Mouse (Mus musculus): ENCODE results near the gene Chrne. TPM values are rescaled to one million over a fixed set of nuclear protein-coding genes. Genes with fewer than 3 reads are reported as not detected.
A peak's percentile ranks its signal among the peaks of the same experiment; 100 is the strongest.

Chrne gene
- polyA plus RNA-seq, 1 experiment from 2014 or later = not detected

GRCm38 (mm10) chr11:70639976-70640375 is 21.0 kb upstream of the Chrne start:
- Histone ChIP-seq H3K36me3 (peaks cover 23% of the 10 kb centered on the region), H3K27me3 (no peaks in the 10 kb centered on the region), H3K4me2 (no peak overlapping the region), H3K27ac (no peak overlapping the region), H3K4me1 (no peaks in the 10 kb centered on the region), H3K9me3 (no peaks in the 10 kb centered on the region), H3K9ac (no peak overlapping the region), H3K4me3 (no peak overlapping the region)
- WGBS = 82% methylated on average over 8 of the region's 8 CpGs
- no peak for ATAC-seq (ENCODE audit: insufficient number of reproducible peaks, low FRiP score, low TSS enrichment, low read depth)

GRCm38 (mm10) chr11:70638714-70639278 is 19.8 kb upstream of the Chrne start, which contains the start of gene Gp1ba:
Gene Gp1ba (plus strand): TSS chr11:70639122.
- H3K9me3 ChIP-seq = no peaks in the 10 kb centered on the region
- H3K27ac ChIP-seq = no peak within 1 kb of the TSS
- ATAC-seq (ENCODE audit: insufficient number of reproducible peaks, low FRiP score, low TSS enrichment, low read depth) = no peak
- H3K4me3 ChIP-seq = no peak within 1 kb of the TSS
- H3K4me2 ChIP-seq = no peak within 1 kb of the TSS
- H3K9ac ChIP-seq = no peak within 1 kb of the TSS
- H3K4me1 ChIP-seq = no peaks in the 10 kb centered on the region
- no peaks in the 10 kb centered on the region for H3K27me3 ChIP-seq
- WGBS = 48% methylated on average over 5 of the region's 5 CpGs
- peaks cover 11% of the 10 kb centered on the region for H3K36me3 ChIP-seq

- H3K27me3 ChIP-seq = no peaks in the 10 kb centered on the region
- H3K9me3 ChIP-seq = no peaks in the 10 kb centered on the region
- WGBS = 84% methylated on average over 1 of the region's 1 CpGs
- H3K4me3 ChIP-seq = no peak overlapping the region
- no peak overlapping the region for H3K4me2 ChIP-seq
- ATAC-seq (ENCODE audit: insufficient number of reproducible peaks, low FRiP score, low TSS enrichment, low read depth) = no peak
- peaks cover 6% of the 10 kb centered on the region for H3K36me3 ChIP-seq
- no peak overlapping the region for H3K9ac ChIP-seq
- H3K4me1 ChIP-seq = no peaks in the 10 kb centered on the region
- H3K27ac ChIP-seq = no peak overlapping the region
These were observed 19.3 kb upstream of the Chrne start for GRCm38 (mm10) chr11:70638293-70638692.

DNA sequence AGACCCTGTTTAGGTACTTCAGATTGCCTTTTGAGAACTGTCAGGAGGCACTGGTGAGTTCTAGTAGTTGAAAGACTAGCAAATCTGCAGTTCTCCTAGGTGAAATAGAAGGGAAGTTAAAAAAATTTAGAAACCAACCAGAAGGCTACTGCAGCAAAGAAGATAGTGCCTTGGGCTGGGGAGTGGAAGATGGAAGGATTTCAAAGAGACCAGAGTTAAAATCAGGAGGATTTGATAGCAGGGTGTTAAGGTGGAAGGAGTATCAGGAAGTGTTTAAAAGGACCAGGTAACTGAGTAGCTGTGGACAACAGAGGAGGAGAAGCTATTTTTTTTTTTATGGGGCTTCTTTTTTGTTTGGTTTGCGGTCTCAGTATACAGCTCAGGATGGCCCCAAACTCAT is 18.7 kb upstream of the Chrne start:
- no peak overlapping the region for H3K27ac ChIP-seq
- H3K9ac ChIP-seq = no peak overlapping the region
- WGBS = 96% methylated on average over 1 of the region's 1 CpGs
- H3K4me3 ChIP-seq = no peak overlapping the region
- no peaks in the 10 kb centered on the region for H3K27me3 ChIP-seq
- ATAC-seq (ENCODE audit: insufficient number of reproducible peaks, low FRiP score, low TSS enrichment, low read depth) = no peak
- no peaks in the 10 kb centered on the region for H3K9me3 ChIP-seq
- H3K4me2 ChIP-seq = no peak overlapping the region
- H3K4me1 ChIP-seq = no peaks in the 10 kb centered on the region
- peaks cover under 1% of the 10 kb centered on the region; the same call in 1 of the 2 replicates for H3K36me3 ChIP-seq

DNA sequence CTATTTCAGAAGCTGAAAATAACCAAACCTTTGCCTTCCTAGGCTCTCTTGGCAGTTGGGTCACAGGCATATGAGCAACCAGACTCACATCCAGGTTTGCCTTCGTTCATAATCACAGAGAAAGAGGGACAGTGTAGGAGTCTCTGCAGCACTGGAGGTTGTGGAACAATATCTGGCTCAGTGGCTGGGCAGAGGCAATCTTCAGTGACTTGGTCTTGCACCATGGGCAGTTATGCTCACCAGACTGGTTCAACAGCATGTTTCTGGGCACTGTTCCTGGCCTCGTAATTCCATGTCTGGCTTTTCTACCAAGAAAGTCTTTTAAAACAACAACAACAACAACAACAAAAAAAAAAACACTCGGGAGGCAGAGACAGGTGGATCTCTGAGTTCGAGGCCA is 16.6 kb upstream of the Chrne start:
- H3K36me3 ChIP-seq = no peaks in the 10 kb centered on the region
- H3K27me3 ChIP-seq = no peaks in the 10 kb centered on the region
- no peak overlapping the region for H3K4me3 ChIP-seq
- H3K9me3 ChIP-seq = no peaks in the 10 kb centered on the region
- H3K27ac ChIP-seq = no peak overlapping the region
- WGBS = 78% methylated on average over 4 of the region's 4 CpGs
- no peaks in the 10 kb centered on the region for H3K4me1 ChIP-seq
- H3K9ac ChIP-seq = no peak overlapping the region
- no peak overlapping the region for H3K4me2 ChIP-seq
- ATAC-seq (ENCODE audit: insufficient number of reproducible peaks, low FRiP score, low TSS enrichment, low read depth) = no peak

DNA sequence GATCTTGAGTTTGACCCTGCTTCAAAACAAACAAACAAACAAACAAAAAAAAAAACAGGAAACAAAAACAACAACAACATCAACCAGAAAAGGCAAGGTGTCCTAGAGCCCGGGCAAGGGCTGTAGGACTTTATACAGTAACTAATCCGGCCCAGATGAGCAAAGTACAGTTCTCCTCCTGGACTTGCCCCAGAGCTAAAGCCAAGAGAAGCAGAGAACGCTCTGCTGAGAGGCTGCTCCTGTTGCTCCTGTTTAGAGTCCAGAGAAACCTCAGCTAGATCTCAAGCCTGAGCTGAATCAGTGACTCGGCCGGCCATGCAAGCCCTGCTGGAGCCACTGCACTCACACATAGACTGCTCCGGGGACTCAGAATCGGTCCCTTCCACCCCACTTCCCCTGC is 11.1 kb upstream of the Chrne start:
- 69% methylated on average over 7 of the region's 7 CpGs for WGBS
- Histone ChIP-seq H3K9me3 (no peaks in the 10 kb centered on the region), H3K4me1 (no peaks in the 10 kb centered on the region), H3K4me3 (no peak overlapping the region), H3K27ac (no peak overlapping the region), H3K9ac (no peak overlapping the region), H3K36me3 (no peaks in the 10 kb centered on the region), H3K27me3 (no peaks in the 10 kb centered on the region), H3K4me2 (no peak overlapping the region)
- ATAC-seq (ENCODE audit: insufficient number of reproducible peaks, low FRiP score, low TSS enrichment, low read depth) = no peak

DNA sequence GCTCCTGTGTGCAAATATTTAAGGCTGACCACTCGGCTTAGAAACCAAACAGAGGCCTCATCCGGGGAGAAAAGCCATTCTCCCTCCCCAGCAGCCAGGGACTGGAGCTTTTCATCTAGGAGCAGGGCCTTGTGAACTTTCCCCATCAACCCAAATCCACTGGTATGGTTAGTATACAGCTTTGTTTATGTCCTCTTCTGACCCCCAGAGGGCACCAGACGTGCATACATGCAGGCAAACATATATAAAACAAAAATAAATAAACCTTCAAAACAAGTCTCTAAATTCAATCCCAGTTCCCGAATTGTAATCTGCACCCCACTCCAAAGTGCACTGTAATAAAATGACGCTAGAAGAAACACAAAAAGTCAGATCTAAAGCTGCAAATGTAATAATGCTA is 10.5 kb upstream of the Chrne start:
- no peak overlapping the region for H3K9ac ChIP-seq
- H3K36me3 ChIP-seq = no peaks in the 10 kb centered on the region
- no peaks in the 10 kb centered on the region for H3K9me3 ChIP-seq
- no peaks in the 10 kb centered on the region for H3K27me3 ChIP-seq
- 51% methylated on average over 5 of the region's 5 CpGs for WGBS
- H3K4me2 ChIP-seq = no peak overlapping the region
- no peak overlapping the region for H3K27ac ChIP-seq
- ATAC-seq (ENCODE audit: insufficient number of reproducible peaks, low FRiP score, low TSS enrichment, low read depth) = no peak
- no peak overlapping the region for H3K4me3 ChIP-seq
- H3K4me1 ChIP-seq = no peaks in the 10 kb centered on the region

DNA sequence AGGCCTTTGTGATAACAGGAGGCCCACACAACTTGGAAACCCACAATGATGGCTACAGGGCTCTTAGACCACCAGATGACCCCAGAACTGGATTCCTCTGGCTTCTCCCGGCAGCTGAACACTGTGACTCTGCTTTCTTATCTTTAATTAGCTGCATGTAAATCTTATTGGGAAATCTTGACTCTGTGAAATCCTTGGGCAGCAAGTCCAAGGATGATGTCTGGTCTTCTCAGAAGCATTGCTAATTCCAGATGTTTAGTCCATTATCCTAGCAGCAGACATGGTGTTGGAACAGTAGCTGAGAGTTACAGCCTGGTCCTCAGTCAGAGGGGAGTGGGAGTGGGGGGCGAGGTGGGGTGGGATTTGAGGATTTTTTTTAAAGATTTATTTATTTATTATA is 9.4 kb upstream of the Chrne start:
- H3K9ac ChIP-seq = no peak overlapping the region
- WGBS = 70% methylated on average over 2 of the region's 2 CpGs
- no peak for ATAC-seq (ENCODE audit: insufficient number of reproducible peaks, low FRiP score, low TSS enrichment, low read depth)

GRCm38 (mm10) chr11:70626877-70627276 is 7.9 kb upstream of the Chrne start:
- Histone ChIP-seq H3K4me2 (no peak overlapping the region), H3K9ac (no peak overlapping the region), H3K27ac (no peak overlapping the region), H3K27me3 (no peaks in the 10 kb centered on the region), H3K4me3 (no peak overlapping the region), H3K9me3 (no peaks in the 10 kb centered on the region), H3K36me3 (no peaks in the 10 kb centered on the region), H3K4me1 (no peaks in the 10 kb centered on the region)
- WGBS = 70% methylated on average over 4 of the region's 4 CpGs
- ATAC-seq (ENCODE audit: insufficient number of reproducible peaks, low FRiP score, low TSS enrichment, low read depth) = no peak

More for the DNA sequence above, 9.4 kb upstream of the Chrne start:
- Histone ChIP-seq H3K36me3 (no peaks in the 10 kb centered on the region), H3K4me1 (no peaks in the 10 kb centered on the region), H3K27ac (no peak overlapping the region), H3K27me3 (no peaks in the 10 kb centered on the region), H3K4me2 (no peak overlapping the region), H3K9me3 (no peaks in the 10 kb centered on the region), H3K4me3 (no peak overlapping the region)

DNA sequence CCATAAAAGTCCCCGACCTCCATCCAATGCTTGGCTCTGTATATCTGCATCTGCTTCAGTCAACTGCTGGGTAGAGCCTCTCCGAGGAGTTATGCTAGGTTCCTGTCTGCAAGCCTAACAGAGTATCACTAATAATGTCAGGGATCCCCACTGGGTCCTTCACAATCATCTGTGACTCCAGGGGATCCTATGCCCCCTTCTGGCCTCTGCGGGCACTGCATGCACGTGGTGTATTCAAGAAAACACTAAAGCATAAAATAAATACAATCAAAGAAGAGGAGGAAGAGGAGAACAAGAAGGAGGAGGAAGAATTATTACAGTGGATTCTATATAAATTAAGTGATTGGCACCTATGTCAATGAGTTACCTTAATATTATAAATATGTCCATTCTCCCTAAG is 6.5 kb upstream of the Chrne start:
- H3K4me3 ChIP-seq = no peak overlapping the region
- WGBS = 42% methylated on average over 4 of the region's 4 CpGs
- H3K4me2 ChIP-seq = no peak overlapping the region
- H3K36me3 ChIP-seq = no peaks in the 10 kb centered on the region
- no peak overlapping the region for H3K9ac ChIP-seq
- H3K27ac ChIP-seq = no peak overlapping the region
- H3K9me3 ChIP-seq = no peaks in the 10 kb centered on the region
- no peaks in the 10 kb centered on the region for H3K27me3 ChIP-seq
- no peaks in the 10 kb centered on the region for H3K4me1 ChIP-seq
- ATAC-seq (ENCODE audit: insufficient number of reproducible peaks, low FRiP score, low TSS enrichment, low read depth) = no peak

- H3K9ac ChIP-seq = no peak overlapping the region
- no peak overlapping the region for H3K4me3 ChIP-seq
- no peaks in the 10 kb centered on the region for H3K4me1 ChIP-seq
- no peak overlapping the region for H3K4me2 ChIP-seq
- H3K27ac ChIP-seq = no peak overlapping the region
- WGBS = 77% methylated on average over 10 of the region's 10 CpGs
- no peaks in the 10 kb centered on the region for H3K9me3 ChIP-seq
- H3K27me3 ChIP-seq = no peaks in the 10 kb centered on the region
- no peaks in the 10 kb centered on the region for H3K36me3 ChIP-seq
- no peak for ATAC-seq (ENCODE audit: insufficient number of reproducible peaks, low FRiP score, low TSS enrichment, low read depth)
These were observed 4.2 kb upstream of the Chrne start for GRCm38 (mm10) chr11:70623053-70623742.

DNA sequence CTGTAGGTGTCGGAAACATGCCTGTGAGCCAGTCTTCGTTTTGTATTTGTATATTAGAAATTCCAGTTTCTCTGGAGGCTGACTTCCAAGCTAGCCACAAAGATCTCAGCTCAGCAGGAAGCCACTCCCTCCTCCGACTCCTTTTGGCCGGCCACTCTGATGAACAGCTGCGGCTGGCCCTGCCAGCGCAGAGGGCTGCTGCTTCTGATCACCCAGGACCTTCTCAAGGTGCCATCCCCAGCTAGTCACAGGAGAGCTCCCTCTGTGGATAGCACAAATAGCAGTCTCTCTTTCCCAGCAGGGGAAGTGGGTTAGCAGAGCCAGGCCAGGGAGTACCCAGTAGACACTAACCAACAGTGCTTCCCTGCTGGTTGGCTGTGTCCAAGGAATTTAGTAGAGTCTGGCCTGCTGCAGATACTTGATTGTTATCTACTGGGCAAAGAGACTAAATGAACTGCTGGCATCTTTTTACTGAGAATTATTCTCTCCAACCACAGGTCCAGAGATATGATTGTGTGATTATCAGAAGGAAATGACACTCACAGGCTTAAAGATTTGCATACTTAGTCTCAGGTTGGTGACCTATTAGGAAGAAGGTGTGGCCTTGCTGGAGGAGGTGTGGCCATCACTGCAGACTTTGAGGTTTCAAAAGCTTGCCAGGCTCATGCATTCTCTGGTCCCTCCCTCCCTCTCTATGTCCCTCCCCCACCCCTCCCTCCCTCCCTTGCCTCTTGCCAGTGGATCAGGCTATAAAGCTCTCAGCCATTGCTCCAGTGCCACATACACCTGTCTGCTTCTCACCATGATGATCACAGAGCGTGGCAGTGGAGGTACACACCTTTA is 3.2 kb upstream of the Chrne start:
- Histone ChIP-seq H3K4me2 (no peak overlapping the region), H3K9me3 (no peaks in the 10 kb centered on the region), H3K4me3 (no peak overlapping the region), H3K27me3 (no peaks in the 10 kb centered on the region), H3K4me1 (no peaks in the 10 kb centered on the region), H3K36me3 (no peaks in the 10 kb centered on the region), H3K27ac (0 out of 2 replicates have a peak overlapping the region, but pooled peaks have one; percentile 11), H3K9ac (no peak overlapping the region)
- ATAC-seq (ENCODE audit: insufficient number of reproducible peaks, low FRiP score, low TSS enrichment, low read depth) = no peak
- 37% methylated on average over 7 of the region's 7 CpGs for WGBS

Measured in limb, embryonic 15.5 days (tissue).